19 mouse cellular contexts compared by ENCODE assay signal in the genomic region with DNA sequence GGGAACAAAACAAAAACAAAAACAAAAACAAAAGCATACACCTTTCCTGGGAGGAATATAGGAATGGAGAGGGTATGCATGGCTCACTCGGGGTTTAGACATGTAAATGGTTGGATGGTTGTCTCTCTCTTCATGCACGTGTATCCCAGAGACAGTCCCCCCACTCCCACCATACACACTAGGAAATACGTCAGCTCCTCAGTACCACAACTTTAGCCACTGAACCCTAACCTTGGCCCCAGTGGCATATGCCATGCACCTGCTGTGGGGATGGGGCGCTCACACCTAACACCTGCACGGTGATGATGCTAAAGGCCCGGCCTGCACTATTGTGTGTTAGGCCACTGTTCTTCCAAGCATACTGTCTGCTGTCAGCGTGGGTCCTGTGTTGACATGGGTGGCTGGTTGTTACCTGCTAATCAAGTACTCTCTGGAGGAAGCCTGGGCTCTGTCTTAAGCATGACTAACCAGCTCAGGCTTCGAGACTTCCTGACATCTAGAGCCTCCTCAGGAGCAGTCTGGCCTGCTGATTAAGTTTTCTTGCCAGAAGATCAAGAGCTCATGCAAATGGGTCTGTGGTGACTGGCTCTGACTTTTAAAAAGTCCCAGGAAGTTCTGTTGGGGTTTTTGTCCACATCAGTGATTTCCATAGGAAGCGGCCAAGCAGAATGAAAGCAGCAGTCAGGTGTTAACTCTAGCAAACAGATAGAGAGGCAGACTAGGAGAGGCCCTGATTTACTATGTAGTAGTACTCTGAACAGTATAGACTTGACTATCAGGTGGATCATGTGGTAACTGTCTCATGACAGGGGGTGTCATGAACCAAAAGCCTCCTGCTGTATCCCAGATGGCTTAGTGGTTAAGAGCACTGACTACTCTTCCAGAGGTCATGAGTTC.
A peak's percentile ranks its signal among the peaks of the same experiment; 100 is the strongest.
DNase-seq lines count a peak whose midpoint lies in the region; ATAC-seq and TF ChIP-seq lines count a peak whose summit lies in the region.
"Had no signal": no experiment of that assay in that cellular context is flagged by ENCODE, and none has a peak within 500 bp of the region (broad histone marks: within the 10 kb centered on the region; RNA-seq: fewer than 3 reads in every experiment).

No protein-coding gene starts in this region.

- no peak overlapping the region for H3K9ac ChIP-seq in kidney, embryonic 14.5 days (ENCODE audit: low read depth, low read length)
- no peak overlapping the region for H3K9ac ChIP-seq in hindbrain, postnatal 0 days (replicated peaks; ENCODE audit: low read length)
- H3K9ac ChIP-seq: heart, embryonic 13.5 days; liver, embryonic 14.5 days; neural tube, embryonic 15.5 days had no signal

- DNase-seq in kidney, postnatal 14 days, result no peak
- peak; percentile 33 for DNase-seq in spleen, adult 12 weeks (ENCODE audit: low spot score)
- DNase-seq in spleen, postnatal 14 days (ENCODE audit: low spot score in 2 of 2), result no peak
- DNase-seq in splenic B cell, adult 2 months (ENCODE audit: low read depth, low spot score), result peak; percentile 92
- DNase-seq in hindbrain, postnatal 0 days (ENCODE audit: low spot score), result no peak
- no peak for DNase-seq in embryo, embryonic 10.5 days (ENCODE audit: low spot score)
- DNase-seq: heart, postnatal 4 days; kidney, adult 9 months; retina, postnatal 1 day; right cerebral cortex, postnatal 4 days; thymus, postnatal 4 days had no signal

- no peaks in the 10 kb centered on the region for H3K9me3 ChIP-seq in kidney, embryonic 14.5 days (ENCODE audit: control insufficient read depth, low read length)
- H3K9me3 ChIP-seq in hindbrain, postnatal 0 days (ENCODE audit: low read length), result no peaks in the 10 kb centered on the region
- H3K9me3 ChIP-seq: heart, embryonic 13.5 days; midbrain, embryonic 10.5 days; neural tube, embryonic 15.5 days had no signal

- H3K27me3 ChIP-seq in kidney, embryonic 14.5 days (ENCODE audit: control insufficient read depth, insufficient read depth, low read length), result no peaks in the 10 kb centered on the region
- no peaks in the 10 kb centered on the region for H3K27me3 ChIP-seq in splenic B cell, adult 2 months (ENCODE audit: control insufficient read depth, insufficient read depth, low read length, poor library complexity, severe bottlenecking)
- no peaks in the 10 kb centered on the region for H3K27me3 ChIP-seq in hindbrain, postnatal 0 days (ENCODE audit: insufficient read depth, low read length)
- H3K27me3 ChIP-seq: neural tube, embryonic 15.5 days had no signal

- TF ChIP-seq CTCF in hindbrain, postnatal 0 days (IDR thresholded peaks at IDR 0.05; ENCODE audit: low read depth), result no peak

- no peak overlapping the region for H3K4me2 ChIP-seq in kidney, embryonic 14.5 days (replicated peaks; ENCODE audit: low read depth, low read length)
- H3K4me2 ChIP-seq in hindbrain, postnatal 0 days (ENCODE audit: low read depth, low read length), result no peak overlapping the region
- H3K4me2 ChIP-seq: heart, embryonic 13.5 days; neural tube, embryonic 15.5 days had no signal

- H3K27ac ChIP-seq in kidney, embryonic 14.5 days (ENCODE audit: low read depth, low read length), result no peak overlapping the region
- H3K27ac ChIP-seq in hindbrain, postnatal 0 days, result no peak overlapping the region
- H3K27ac ChIP-seq: heart, embryonic 13.5 days; liver, embryonic 14.5 days; midbrain, embryonic 10.5 days; neural tube, embryonic 15.5 days; stomach, postnatal 0 days had no signal

- H3K4me3 ChIP-seq in kidney, embryonic 14.5 days (ENCODE audit: low read length), result no peak overlapping the region
- no peak overlapping the region for H3K4me3 ChIP-seq in hindbrain, postnatal 0 days (ENCODE audit: low read length)
- H3K4me3 ChIP-seq: heart, embryonic 13.5 days; midbrain, embryonic 10.5 days; neural tube, embryonic 15.5 days had no signal

- 74% methylated on average over 9 of the region's 9 CpGs for WGBS in kidney, embryonic 14.5 days
- 74% methylated on average over 9 of the region's 9 CpGs for WGBS in hindbrain, postnatal 0 days

- ATAC-seq in kidney, embryonic 14.5 days (ENCODE audit: low FRiP score, low TSS enrichment), result peak; percentile 35; the same call in 1 of the 2 replicates
- peak; percentile 22 for ATAC-seq in inflammation-experienced regulatory T-cells, adult 6 months
- ATAC-seq in hindbrain, postnatal 0 days, result no peak
- ATAC-seq: forebrain, embryonic 14.5 days had no signal

- no peaks in the 10 kb centered on the region for H3K4me1 ChIP-seq in kidney, embryonic 14.5 days (ENCODE audit: control insufficient read depth, insufficient read depth, low read length)
- no peaks in the 10 kb centered on the region for H3K4me1 ChIP-seq in hindbrain, postnatal 0 days (ENCODE audit: insufficient read depth, low read length)
- H3K4me1 ChIP-seq: heart, embryonic 13.5 days; midbrain, embryonic 10.5 days; neural tube, embryonic 15.5 days had no signal

- H3K36me3 ChIP-seq in kidney, embryonic 14.5 days (ENCODE audit: control insufficient read depth, insufficient read depth, low read length), result no peaks in the 10 kb centered on the region
- H3K36me3 ChIP-seq in splenic B cell, adult 2 months (ENCODE audit: control insufficient read depth, insufficient read depth, low read length, poor library complexity, severe bottlenecking), result no peaks in the 10 kb centered on the region
- no peaks in the 10 kb centered on the region for H3K36me3 ChIP-seq in hindbrain, postnatal 0 days (ENCODE audit: insufficient read depth, low read length)
- H3K36me3 ChIP-seq: heart, embryonic 13.5 days; midbrain, embryonic 10.5 days; neural tube, embryonic 15.5 days had no signal

Comparison
In these comparisons a context has a peak if more than half of its experiments do, and no peak if none do; other contexts are left out.
1. DNase-seq: peak in spleen, adult 12 weeks (single experiment) and splenic B cell, adult 2 months (single experiment); none in kidney, postnatal 14 days (single experiment), spleen, postnatal 14 days (0 of 2), hindbrain, postnatal 0 days (single experiment) and embryo, embryonic 10.5 days (single experiment).